16 mouse cellular contexts compared by ENCODE assay signal in the genomic region with DNA sequence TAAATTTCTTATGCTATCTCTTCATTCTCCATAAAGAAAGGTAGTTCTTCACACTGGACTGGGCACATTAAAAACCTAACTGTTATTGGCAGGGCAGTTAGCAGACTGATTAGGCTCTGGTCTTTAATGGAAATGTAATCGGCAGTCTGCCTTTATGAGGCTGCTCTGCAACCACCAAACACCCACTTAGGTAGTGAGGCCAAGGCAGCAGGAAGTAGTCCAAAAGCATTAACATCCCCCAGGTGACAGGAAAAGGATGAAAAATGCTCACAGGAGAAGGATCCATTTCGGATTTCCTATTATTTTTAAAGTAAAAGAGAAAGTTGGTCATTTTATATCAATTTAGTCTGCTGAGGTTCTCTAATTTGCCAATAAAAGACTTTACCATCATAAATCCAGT.
"Had no signal": no experiment of that assay in that cellular context is flagged by ENCODE, and none has a peak within 500 bp of the region (broad histone marks: within the 10 kb centered on the region; RNA-seq: fewer than 3 reads in every experiment).

No protein-coding gene starts in this region.

- DNase-seq: heart, postnatal 10 days; heart, postnatal 14 days; heart, postnatal 36 days; heart, postnatal 4 days; kidney, adult 11 months; kidney, adult 18-20 months; kidney, adult 2 months; kidney, adult 8-10 months; kidney, adult 9 months; kidney, postnatal 10 days; kidney, postnatal 14 days; kidney, postnatal 25 days; kidney, postnatal 36 days; kidney, postnatal 4 days; layer of hippocampus, adult 9-11 months; layer of hippocampus, postnatal 36 days had no signal
